Mouse (Mus musculus) cortical plate, adult 2 months (tissue): ENCODE measurements around the gene Epha6.

Experiments
- CTCF ChIP-seq: fragments of 200-500 bp; IDR thresholded peaks from 2 replicates; pipeline ENCODE4 v1.5.1; 2011; ENCODE audit warnings: mild to moderate bottlenecking, control low read depth, low read length; ENCODE audit not compliant: insufficient read depth; ENCODE audit errors: extremely low read depth
- POLR2A ChIP-seq: fragments of 200-500 bp; IDR thresholded peaks from 2 replicates; pipeline ENCODE4 v1.6.1; 2011; ENCODE audit warnings: mild to moderate bottlenecking, low read length, control low read depth; ENCODE audit not compliant: insufficient read depth; ENCODE audit errors: extremely low read depth

GRCm38 (mm10) chr16:59772297-59772696 is 833.0 kb downstream of the Epha6 start:
- no peak for TF ChIP-seq POLR2A
- TF ChIP-seq CTCF: no peak
